Mouse (Mus musculus): ENCODE measurements at regions not wholly inside any gene's neighbourhood (a gene's known extent, or its start where the extent isn't known, plus 50 kb on each side); places are given as distances from the start of the nearest gene placed in this dataset.
A peak's percentile ranks its signal among the peaks of the same experiment; 100 is the strongest.

DNA sequence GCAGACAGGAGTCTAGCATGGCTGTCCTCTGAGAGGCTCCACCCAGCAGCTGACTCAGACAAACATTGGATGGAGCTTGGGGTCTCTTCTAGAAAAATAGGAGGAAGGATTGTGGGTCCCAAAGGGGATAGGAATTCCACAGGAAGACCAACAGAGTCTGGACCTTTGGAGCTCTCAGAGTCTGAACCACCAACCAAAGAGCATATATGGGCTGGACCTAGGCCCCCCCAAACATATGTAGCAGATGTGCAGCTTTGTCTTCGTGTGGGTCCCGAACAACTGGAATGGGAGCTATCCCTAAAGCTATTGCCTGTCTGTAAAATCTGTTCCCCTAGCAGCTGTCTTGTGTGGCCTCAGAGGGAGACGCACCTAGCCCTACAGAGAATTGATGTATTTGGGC, 50.1 kb upstream of the Cpm start:
- DNase-seq (ENCODE audit: low spot score), result no peak

DNA sequence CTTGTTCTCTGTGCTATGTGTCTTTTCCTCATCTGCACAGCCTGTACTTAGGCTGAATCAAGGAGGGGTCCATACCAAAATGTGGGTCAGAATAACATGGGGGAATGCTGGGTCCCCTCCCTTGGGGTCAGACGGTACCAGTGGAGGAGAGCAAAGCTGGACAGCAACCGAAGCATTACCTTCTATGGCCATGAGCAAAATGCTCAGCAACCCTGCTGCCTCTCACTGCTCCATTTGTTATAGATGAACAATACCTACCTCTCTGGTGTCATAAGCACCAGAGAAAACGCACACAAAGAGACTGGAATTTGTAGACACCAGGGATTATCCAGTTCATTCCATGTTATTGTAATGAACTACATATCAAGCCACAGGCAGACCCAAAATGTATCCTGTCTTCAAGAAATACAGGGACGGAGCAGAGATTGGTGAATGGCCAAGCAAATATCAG, 50.6 kb upstream of the Cpm start:
- no peak for DNase-seq (ENCODE audit: low spot score)

DNA sequence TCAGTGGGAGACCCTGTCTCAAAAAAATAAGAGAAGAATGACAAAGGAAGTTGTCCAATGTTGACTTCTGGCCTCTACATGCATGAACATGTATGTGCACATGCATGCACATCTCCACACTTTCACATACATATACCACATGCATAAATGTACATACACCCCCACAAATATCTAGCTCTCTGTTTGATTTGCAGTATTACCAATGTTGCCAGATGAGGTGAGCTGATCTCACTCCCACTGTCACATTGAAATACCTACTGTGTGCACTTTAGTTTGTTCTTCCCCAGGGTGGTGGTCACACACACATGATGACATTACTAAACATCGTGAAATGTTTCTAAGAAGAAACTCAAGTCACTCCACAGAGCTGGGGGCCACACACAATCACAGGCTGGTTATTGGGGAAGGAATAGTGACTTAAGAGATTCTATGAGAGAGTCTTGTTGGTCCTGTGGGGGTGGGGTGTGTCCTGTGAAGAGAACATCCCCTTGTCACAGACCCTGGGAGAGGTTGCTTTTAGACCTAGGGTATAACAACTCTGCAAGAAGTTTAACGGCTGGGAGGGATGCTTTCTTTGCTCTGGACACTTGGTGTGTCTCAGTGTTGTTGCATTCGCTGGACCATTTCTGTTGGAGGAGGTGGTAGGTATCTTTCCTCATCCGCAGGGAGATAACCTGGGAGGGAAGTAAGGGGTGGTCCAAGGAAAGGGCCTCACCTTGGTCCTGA, 51.2 kb upstream of the Cpm start:
- no peak for DNase-seq (ENCODE audit: low spot score)

DNA sequence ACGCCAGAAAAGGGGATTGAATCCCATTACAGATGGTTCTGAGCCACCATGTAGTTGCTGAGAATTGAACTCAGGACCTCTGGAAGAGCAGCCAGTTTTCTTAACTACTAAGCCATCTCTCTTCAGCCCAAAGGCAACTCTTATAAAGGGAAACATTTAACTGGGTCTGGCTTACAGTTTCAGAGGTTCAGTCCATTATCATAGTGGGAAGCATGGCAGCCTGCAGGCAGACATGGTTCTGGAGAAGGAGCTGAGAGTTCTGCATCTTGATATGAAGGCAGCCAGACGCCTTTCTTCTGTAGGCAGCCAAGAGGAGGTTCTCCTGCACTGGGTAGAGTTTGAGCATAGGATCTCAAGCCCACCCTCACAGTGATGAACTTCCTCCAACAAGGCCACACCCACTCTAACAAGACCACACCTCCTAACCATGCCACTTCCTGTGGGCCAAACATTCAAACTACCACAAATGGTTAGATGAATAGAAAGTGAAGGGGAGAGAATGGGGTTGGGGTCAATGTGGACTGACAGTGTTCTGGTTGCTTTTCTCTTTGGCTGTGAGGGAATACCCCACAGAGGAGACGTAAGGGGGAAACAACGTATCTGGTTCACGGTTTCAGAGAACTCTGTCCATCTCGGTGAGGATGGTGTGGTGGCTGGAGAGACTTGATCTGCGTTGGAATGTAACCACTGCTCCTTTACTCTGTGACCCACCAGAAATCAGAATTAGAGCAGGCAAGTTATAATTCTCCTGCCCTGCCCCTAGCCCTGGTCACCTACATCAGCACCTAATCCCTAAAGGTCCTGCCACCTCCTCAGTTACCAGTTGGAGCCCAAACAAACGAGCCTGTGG, 52.2 kb upstream of the Cpm start:
- no peak for DNase-seq (ENCODE audit: low spot score)

DNA sequence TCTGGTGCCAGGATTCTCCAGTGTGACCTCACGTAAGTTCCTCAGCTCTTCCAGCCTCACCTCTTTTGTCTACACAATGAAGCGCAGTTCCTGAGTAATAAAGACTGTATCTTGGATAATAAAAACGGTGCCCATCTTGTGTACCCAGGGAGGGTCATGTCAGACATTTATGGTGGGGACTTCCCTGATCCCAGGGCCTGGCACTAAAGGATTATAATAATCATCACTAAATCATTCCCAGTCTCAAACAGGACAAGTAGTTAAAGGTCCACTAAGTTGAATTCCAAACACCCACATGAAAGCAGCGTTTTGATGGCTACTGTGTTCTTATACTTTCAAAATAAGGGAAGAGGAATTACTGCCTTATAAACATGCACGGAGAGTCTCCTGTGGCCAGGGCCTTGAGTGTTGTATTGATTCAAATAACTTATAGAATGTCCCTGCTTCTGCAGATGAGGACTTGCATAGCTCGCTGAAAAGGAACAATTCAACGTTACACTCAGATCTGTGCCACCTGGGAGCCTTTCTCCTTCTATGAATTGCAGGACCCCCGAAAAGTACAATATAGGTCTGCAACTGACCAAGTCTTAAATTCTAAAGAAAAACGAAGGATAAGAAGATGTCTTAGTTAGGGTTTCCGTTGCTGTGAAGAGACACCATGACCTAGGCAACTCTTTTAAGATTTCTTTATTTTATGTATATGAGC, 53.0 kb upstream of the Cpm start:
- DNase-seq (ENCODE audit: low spot score), result no peak

DNA sequence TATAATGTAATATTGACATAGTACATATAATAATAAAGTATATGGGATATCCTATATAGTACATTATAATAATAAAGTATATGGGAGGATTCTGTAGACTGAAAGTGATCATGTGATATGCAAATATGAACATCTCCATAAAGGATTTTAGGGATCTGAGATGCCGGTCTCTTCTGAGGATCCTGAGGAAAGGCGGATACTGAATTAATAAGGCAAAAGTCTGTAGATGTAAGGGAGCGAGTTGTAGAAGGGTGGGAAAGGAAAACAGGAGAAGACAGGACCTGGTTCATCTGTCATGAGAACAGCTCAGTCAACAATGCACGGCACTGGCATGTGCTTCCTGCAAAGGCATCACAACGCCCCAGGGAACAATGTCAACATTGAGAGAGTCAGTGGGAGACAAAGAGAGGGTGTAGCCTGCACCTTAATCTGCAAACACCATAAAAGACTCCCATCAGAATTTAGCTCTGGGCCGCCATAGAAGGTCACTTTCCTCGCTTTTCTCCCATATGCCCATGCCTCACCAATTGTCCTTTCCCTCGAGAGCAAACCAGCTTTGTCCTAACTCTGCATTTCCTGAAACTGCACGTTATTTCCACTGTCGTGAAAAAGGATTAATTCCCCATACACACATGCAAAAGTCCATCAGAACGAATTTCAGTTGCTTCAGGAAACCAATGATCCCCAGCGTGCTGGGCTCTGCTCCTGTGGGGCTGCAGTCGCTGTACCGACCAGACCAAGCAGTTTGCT, 53.7 kb upstream of the Cpm start:
- DNase-seq (ENCODE audit: low spot score), result no peak

DNA sequence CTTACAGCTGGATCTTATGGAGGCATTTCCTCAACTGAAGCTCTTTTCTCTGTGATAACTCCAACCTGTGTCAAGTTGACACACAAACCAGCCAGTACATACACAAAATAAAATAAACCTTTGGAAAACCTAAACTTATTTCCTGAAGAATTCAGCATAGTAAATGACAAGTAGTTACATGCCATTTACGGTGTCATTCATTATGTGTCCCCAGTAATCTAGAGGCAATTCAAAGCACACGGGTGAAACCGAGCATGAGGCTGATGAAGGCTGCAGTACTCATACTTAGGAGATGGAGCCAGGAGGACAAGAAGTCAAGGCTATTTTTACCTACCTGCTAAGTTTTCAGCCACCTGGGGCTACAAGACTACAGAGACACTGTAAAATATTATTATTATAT, 54.4 kb upstream of the Cpm start:
- no peak for DNase-seq (ENCODE audit: low spot score)

DNA sequence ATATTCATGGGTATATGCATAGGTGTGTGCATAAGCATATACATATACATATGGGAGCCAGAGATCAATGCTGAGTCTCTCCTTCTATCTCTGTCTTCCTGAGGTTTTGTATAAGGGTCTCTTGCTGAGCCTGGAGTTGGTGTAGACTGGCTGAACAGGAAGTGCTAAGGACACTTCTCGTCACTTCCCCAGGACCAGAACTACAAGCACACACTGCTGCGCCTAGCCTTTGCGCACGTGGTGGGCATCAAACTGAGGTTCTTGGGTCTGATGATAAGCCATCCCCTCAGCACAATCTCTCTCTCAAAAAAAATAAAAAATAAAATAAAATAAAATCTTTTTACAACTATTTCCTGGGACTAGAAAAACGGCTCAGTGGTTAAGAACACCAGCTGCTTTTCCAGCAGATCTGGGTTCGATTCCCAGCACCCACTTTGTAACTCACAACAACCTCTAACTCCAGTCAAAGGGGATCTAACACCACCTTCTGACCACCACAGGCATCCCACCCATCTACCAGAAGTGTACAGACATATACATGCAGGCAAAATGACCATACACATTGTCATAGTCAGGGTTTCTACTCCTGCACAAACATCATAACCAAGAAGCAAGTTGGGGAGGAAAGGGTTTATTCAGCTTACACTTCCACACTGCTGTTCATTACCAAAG, 55.1 kb upstream of the Cpm start:
- no peak for DNase-seq (ENCODE audit: low spot score)

DNA sequence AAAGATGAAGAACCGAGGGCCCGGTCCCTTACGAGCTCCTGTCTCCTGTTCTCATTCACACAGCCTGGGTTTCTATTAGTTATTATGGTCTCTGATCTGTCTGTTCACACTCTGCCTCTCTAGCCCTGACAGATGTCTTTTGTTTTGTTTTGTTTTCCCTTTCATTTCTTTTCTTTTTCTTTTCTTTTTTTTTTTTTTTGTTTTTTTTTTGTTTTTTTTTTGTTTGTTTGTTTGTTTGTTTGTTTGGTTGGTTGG, 55.8 kb upstream of the Cpm start:
- no peak for DNase-seq (ENCODE audit: low spot score)

DNA sequence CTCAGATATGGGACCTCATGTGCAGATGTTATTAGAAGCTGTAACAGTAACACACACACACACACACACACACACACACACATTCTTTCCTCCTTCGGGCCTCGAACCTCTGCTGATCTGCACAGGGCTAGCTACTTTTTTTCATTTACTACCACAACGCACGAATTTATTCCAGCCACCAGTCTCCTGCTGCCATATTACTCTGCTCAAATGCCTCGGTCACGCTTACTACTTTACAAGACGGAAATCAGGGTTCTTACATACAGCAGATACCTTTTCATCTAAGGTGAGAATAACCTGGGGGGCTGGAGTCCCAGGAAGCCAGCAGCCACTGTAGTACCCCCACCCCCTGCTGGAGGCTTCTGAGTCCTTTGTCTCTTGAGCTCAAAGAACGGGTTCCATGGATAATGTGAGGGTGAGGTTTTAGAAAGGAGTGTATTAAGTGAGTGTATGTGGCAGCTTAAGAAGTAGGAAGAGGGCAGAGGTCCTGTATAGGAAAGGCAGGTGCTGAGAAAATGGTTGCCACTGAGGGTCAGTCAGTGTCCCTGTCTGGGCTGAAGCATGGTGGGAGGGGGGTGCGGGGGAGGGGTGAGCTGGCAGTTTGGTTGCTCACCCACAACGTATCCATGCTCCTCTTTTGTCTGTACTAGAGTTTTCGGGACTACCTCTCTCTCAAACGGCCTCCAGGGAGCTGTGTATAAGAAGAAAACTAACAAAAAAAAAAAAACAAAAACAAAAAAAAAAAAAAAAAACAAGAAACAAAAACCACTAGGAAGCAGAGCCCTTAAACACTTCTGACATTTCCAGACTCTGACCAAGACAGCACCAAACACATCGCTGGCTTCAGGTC, 56.3 kb upstream of the Cpm start:
- DNase-seq (ENCODE audit: low spot score), result no peak

DNA sequence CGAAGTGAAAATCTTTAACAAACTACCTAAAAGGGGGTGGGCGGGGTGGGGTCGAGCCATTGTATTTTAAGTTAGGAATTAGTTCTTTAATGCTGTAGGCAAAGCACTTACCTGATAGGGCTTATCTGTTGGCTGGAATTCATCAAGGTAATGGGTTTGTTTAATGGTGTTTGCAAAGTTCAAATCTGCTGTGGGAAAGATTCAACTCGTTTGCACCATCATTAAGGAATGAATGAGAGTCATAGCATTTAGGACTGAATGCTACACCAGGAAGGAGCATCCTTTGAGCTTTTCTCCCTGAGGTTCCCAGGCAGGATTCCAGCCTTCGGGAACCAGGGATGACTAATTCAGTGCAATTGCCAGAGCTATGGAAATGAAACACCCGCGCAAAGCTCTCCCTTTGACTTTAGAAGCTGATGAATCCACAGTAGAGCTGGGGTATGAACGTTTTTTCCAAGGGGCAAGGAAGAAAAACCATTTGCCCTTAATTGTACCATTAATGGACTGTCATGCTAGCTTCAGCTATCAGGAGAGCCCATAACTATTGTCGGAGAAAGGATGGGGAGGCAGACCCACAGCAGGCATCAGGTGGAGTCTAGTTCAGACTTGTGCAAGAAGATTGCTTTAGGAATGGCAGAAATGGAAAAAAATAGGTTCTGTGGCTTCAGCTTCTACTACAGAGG, 57.3 kb upstream of the Cpm start:
- no peak for DNase-seq (ENCODE audit: low spot score)

DNA sequence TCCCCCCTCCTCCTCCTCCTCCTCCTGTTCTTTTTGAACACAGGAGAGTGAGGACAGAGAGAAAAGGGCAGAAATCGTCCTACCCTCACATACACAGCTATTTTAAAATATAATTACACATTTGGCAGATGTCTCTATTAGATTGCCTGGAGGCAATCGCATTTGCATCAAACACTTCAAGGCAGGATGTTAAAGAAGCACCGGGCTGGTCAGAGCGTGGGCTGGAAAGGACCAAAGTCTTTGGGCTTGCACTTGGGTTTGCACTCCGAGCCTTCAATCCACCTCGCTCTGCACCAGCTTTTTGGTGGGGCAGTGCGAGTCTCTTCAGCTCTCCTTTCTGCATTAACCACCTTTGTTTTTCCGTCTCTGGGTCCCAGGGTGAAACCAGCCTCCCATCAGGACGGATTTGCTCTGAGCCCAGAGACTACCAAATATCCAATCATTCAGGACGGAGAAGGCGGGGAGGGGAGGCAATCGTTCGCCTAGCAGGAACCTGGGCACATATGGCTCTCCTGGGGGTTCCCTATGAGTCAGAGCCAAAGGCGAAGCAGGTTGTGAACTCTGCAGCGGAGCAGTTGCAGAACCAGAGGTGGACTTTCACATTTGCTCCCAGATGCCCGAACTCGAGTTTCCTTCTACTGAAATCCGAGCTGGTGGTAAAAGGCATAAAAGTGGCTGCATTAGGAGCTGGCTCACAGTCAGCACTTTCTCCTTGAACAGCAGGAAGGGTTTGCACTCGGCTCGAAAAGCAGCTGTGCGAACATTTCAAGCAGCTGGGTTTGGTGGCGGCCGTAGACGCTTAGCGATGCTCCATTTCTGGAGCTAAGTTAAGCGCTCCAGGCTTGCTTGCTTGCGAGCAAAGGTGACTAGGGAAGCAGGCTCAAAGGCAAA, 58.1 kb upstream of the Cpm start:
- peak; percentile 13 for DNase-seq (ENCODE audit: low spot score)

DNA sequence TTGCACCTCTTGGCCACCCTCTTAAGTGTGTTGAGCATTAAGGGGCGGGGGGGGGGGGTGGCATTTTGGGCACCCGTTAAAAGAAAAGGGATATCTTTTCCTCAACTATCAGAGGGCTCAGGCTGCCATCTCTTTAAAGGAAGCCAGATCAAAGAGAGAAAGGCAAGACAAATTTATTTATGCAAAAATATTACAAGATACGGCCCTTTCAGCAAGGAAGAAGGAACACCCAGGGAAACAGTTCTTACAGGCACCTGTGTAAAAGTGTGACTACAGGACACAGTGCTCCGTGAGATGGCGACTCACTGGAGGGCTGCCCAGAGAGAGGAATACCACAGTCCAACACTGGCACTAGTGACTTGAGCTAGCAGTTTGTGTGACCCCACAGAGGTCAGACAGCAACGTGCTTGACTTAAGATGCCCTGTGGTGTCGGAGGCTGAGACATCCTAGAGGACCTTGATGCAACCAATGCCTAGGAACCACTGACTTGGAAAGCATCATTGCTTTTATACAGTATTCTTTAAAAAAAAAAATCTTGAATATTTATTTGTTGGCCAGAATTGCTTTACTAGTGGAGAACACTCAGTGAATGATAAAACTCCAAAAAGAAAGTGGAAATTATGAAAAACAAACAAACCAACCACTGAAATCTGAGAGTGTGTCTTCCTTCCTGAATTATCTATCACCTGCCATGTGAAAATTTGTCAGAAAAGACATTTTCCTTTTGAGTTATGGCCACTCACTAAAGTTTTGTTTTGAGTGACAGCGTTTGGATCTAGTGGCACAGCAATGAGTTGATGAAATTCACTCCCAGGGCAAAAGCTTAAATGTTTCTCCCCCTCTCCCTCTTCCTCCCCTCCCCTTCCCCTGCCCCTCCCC, 59.0 kb upstream of the Cpm start:
- no peak for DNase-seq (ENCODE audit: low spot score)

DNA sequence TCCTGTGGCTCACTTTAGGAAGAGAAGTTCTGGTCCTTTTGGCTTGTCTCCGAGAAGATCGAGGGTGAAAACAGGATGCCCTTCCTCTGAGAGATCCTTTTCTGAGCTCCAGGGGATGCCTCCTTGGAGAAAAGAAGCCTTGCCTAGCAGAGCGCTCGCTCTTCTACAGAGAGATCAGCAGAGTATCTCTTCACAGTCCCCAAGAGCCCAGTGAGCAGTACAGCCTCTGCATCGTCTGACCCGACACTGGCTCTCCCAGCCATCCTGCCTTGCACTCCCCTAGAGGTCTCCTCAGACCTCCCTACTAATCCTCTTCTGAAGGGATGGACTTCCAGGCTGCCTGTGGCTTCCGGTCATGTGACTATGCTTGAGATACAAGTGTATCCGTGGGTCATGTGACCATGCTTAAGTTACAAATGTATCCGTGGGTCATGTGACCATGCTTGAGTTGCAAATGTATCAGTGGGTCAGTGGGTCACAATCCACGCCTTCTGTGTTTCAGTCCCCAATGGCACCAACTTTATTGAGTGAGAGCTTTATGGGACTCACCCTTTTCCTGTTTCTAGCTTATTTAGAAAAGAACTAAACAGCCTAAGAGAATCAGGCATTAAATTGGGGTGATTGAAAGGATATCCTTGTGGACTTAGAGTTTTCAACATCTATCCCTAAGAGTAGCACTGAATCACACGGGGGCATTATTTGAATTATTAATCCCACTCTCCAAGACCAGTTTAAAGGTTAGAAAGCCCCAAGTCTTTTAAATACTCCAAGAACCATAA, 59.8 kb upstream of the Cpm start:
- DNase-seq (ENCODE audit: low spot score), result no peak

DNA sequence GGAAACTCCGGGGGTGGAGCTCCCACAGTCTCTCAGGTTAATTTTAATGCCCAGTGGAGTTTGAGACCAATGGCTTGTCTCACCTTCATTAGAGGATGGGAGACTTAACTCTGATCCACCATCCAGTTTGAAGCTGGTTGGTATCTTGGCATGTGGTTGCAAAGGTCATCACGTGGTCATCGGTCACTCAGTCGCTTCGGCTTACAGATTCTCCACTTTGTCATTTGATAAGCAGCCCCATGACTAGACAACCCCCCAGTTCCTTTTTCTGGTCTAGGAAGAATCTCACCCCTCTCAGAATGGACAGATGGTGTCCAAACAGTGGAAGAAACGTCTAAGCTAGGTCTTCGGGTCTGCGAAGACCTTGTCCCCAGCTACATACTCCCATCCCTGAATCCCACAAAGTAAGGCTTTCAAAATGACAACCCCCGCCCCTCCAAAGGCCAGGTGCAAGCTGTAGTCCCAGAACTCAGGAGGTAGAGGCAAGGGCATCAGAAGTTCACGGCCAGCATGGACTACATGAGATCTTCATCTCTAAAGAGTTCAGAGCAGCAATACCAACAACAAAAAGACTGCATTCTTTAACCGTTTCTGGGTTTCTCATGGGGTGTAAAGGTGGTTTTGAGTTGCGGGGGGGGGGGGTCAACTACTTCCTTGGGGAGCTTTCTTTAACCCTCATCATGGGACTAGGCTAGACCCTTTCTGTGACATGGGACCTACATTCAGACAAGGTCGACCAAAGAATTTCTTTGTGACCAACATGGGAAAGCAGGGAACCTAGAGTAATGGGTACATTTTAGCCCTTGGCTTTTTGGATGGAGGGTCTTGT, 60.6 kb upstream of the Cpm start:
- no peak for DNase-seq (ENCODE audit: low spot score)

DNA sequence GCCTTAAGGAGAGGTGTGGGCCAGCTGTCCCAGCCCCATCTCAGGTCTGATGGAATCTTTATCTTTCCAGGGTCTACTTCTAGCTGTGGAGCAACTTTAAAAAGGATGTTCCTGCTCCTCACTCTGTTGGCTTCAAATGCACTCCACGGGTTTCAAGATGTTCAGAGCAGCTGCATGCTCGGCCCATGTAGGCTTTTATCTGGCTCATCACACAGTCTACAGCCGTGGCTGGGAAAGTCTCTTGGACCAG, 61.2 kb upstream of the Cpm start:
- DNase-seq (ENCODE audit: low spot score), result no peak
